Mouse (Mus musculus) layer of hippocampus, adult 8-10 months (tissue): ENCODE measurements around the gene Cdan1. TPM values are rescaled to one million over a fixed set of nuclear protein-coding genes. Genes with fewer than 3 reads are reported as not detected.

ENCODE experiments used
- DNase-seq, 2 experiments: peaks; one replicate each; pipeline ENCODE4 v3.0.0; 2022; ENCODE audit warnings: low spot score in 2 of 2
- total RNA-seq, 4 experiments: library from RNA; stranded (reverse); gene quantifications; 2 replicates each; pipeline ENCODE4 v1.2.4; 2022

Gene Cdan1
- total RNA-seq: 10 to 100 TPM; 27.0 to 35.3 (median 29.6) TPM

GRCm38 (mm10) chr2:120849449-120850423, at the start of gene Cdan1:
Gene Cdan1 (minus strand): TSS chr2:120850128.
- peak in 1 of 2 experiments; percentile 18 for DNase-seq

DNA sequence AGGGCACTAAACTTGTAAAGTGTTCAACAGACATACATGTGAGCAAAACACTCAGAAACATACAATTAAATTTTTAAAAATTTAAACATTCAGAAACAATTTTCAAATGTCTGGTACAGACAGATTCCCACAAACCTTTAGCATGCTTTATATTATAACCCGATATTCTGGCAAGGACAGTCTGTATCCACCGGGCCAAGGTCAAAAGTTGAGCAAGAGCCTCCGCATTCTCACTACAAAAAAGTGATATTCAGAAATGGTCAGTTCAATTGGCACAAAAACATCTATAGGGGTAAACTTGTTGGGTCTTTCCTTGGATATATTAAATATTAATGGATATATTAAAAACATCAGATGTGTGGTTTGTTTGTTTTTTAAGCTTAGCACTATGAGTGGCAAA, 46.4 kb upstream of the Cdan1 start:
- DNase-seq: no peak

DNA sequence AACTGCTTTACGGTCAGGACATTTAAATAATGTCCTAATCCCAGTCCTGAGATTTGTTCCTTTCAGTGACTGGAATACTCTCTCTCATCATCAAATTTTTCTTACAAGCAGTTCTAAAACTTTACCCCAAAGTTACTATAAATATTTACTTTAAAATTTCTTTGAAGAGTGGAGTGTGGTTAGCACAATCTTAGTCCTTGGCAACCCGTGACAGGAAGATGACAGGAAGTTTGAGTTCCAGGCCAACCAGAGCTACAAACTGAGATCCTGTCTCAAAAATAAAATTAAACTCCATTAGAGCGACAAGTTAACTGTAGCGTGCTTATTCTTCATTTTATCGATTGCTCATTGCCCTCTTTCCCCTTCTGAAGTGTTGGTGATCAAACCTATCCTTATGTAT, 37.7 kb upstream of the Cdan1 start:
- no peak for DNase-seq

DNA sequence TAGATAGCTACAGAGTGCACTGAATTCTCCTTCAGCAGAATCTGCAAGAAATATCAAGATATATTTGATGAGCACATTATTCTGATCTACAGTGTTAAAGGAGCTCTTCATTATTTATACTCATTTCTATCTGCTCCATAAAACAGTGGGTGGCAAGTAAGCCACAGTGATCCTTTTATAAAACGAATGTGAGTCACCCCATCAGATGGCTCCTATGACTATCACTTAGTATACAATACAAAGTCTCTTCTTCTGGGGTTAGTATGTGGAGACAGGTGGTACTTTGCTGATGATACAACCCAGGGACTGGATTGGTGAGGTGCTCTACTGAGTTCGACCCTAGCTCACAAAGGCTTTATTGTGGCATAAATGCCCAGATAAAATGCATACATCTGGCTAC, 23.3 kb upstream of the Cdan1 start:
- DNase-seq: no peak

DNA sequence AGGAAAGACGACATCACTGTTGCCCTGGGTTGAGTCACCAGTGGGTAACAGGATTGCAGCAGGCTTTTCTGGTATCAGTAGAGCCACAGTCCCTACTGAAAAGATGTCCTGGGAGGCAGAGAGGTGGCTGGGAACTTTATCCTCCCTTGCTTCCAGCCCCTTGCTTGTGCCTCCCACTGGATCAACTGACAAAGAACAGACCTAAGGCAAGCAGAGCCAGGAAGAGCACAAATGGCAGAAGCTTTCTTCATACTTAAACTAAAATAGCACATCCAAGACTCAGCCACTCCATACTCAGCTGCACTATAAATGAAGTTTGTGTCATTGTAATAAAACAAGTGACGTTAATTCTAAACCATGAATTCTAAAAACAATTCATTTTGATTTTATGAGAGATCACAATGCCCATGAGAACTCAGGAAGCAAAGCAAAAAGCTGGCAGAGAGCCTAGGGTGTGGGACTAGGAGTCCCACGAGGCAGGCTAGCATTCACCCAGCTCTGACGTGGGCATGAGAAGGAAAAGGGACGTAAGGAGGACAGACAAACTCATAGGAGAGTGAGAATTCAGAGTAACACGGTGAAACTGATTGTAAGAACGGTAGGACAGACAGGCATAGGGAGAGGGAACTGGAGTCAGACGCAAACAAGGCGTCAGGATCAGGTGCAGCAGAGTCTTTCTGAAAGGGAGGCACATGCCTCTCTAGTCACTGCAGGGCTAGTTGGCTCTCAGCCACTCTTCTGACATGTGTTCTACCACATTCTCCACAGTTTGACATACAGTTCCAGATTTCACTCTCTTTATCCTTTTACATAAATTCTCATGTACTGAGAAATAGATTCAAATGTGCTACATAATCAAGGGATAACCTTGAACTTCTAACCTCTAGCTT, 21.8 kb upstream of the Cdan1 start:
- DNase-seq: peak in 1 of 2 experiments; percentile 11

- peak in 1 of 2 experiments; percentile 31 for DNase-seq
Measured at GRCm38 (mm10) chr2:120867336-120867735, 17.4 kb upstream of the Cdan1 start.

GRCm38 (mm10) chr2:120866561-120866960, 16.6 kb upstream of the Cdan1 start:
- DNase-seq: no peak

DNA sequence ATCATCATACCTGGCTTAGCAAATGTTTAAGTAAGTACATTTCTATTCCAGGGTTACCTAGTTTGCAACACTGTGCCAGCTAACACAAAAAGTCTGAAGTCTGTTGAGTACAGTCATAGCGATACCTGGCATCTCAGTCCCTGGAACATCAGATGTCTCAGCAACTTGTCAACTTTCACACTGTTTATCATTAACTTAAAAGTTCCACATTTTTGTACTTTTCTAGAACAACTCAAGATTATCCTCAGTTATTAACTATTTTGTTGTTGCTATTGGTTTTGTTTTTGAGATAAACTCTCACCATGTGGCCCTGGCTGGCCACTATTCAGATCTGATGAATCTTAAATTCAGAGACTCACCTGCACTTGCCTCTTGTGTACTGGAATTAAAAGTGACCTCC, 13.5 kb upstream of the Cdan1 start:
- no peak for DNase-seq

GRCm38 (mm10) chr2:120860699-120861098, 10.8 kb upstream of the Cdan1 start:
- DNase-seq: no peak

DNA sequence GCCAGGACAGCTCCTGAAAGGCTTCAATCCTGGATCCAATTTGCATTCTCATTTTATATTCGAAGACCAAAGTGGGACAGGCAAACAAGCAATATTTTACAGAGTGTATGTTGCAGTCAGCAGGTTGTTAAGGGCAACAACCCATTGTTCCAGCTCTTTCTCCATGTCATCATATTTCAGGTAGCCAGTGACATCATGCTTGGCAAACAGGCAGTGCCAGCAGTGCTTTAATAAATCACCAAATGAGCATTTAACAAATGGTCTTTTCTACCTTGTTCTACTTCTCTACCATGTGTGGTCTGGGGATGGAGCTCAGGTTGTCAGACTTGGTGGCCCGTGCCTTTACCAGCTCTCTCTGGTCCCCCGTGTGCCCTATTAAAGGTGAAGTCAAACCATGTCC, 8.2 kb upstream of the Cdan1 start:
- DNase-seq: no peak

GRCm38 (mm10) chr2:120853151-120853550, 3.2 kb upstream of the Cdan1 start:
- DNase-seq: no peak

- DNase-seq: no peak
Measured at GRCm38 (mm10) chr2:120852626-120853025, 2.7 kb upstream of the Cdan1 start.

- peak; percentile 98 for DNase-seq
Measured at GRCm38 (mm10) chr2:120850424-120851082, 625 bp upstream of the Cdan1 start, which contains the start of gene Ttbk2. Gene Ttbk2 (minus strand): TSS chr2:120850604.

- no peak for DNase-seq
Measured at GRCm38 (mm10) chr2:120845280-120845679, 4.6 kb downstream of the Cdan1 start.

- no peak for DNase-seq
Measured at GRCm38 (mm10) chr2:120843990-120844389, 5.9 kb downstream of the Cdan1 start.

DNA sequence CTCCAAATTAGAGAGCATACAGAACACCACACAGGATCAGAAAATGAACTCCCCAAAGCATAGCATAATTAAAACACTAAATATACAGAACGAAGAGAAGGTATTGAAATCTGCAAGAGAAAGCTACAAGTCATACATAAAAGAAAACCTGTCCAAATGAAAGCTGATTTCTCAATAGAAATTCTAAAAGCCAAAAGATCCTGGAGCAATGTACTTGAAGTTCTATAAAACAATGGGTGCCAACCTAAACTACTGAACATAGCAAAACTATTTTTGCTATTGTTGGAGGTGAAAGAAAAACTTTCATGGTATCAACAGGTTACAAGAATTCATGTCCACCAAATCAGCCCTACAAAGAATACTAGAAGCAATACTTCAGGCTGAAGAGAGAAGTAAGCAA, 8.7 kb downstream of the Cdan1 start:
- no peak for DNase-seq

DNA sequence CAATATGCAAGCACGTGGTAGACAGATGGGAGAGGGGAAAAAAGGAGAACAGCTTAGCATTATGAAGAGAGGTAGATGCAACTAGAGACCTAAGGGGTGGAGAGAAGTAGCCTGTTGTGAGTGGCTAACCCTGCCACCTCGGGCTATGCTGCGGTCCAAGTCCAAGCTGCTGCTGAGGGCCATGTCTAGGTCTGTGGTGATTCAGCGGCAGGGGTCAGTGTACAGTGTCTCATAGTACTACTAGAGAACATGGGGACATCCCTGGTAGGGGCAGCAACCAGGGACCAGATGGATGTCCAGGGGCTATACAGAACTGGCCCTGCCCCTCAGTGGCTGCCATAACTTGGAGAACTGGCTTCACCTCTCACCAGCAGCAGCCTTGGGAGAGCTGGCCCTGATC, 14.8 kb downstream of the Cdan1 start:
- no peak for DNase-seq

GRCm38 (mm10) chr2:120826936-120827638, 22.8 kb downstream of the Cdan1 start:
- no peak for DNase-seq

DNA sequence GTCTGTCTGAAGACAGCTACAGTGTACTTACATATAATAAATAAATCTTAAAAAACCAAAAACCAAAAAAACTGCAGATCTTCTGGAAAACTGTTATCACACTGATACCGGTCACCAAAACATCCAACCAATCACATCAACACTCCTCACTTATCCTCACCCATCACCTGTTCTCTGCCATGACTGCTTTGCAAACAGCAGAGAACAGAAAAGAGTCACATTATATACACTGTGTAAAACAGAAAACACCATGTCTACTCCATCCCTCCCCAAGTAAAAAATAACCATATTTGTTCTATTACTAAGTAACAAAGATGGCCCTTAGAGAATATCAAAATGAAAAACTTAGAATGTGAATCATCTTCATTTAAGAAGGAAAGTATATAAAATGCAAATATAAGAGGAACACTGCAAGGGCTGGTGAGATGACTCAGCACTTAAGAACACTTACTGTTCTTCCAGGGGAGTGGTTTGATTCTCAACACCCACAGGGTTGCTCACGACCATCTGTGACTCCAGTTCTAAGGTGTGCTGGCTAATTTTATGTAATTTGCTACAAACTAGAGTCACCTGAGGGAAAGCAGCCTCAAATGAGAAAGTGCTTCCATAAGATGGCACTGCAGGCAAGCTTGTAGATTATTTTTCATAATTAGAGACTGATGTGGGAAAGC, 79.5 kb downstream of the Cdan1 start:
- DNase-seq: peak; percentile 19 to 20

DNA sequence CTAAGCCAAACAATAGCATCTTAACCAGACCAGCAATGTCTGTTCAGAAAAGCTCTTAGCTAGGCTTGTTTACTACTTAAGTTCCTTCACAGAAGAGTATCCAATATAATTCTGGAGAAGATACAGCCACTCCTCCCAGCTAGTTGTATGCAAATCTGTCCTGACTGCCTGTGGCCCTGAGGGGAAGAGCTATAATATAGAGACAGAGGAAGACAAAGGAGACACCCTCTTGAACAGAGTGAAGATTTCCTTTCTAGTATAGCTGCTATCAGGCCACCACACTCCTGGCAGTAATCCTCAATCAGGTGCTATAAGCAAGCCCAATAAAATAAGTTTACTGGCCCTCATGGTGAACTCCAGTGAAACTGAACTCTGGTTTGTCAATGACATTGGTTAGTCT, 88.0 kb downstream of the Cdan1 start:
- DNase-seq: no peak
